Mouse (Mus musculus) bone marrow, adult 2 months (tissue): Measurements from ENCODE around the gene Serpinb3d.

Experiments used
- CTCF ChIP-seq: fragments of 200-500 bp; IDR thresholded peaks from 2 replicates; pipeline ENCODE4 v1.5.1; 2011; ENCODE audit warnings: low read length, control low read depth; ENCODE audit not compliant: control insufficient read depth, insufficient read depth
- POLR2A ChIP-seq: fragments of 200-500 bp; IDR thresholded peaks from 2 replicates; pipeline ENCODE4 v1.6.1; 2011; ENCODE audit warnings: low read depth, mild to moderate bottlenecking, control low read depth, low read length, borderline replicate concordance; ENCODE audit not compliant: control insufficient read depth

- TF ChIP-seq CTCF (no peak), POLR2A (no peak)
These were observed at the start of gene Serpinb3d for GRCm38 (mm10) chr1:107083406-107083805.
